Mouse (Mus musculus) lung, adult 2 months (tissue): ENCODE data around the gene Tmprss13.

Experiments used
- CTCF ChIP-seq: fragments of 200-500 bp; IDR thresholded peaks from 2 replicates; pipeline ENCODE4 v1.5.1; 2011; ENCODE audit warnings: mild to moderate bottlenecking, low read length, control low read depth; ENCODE audit not compliant: insufficient read depth
- POLR2A ChIP-seq: fragments of 200-500 bp; IDR thresholded peaks from 2 replicates; pipeline ENCODE4 v1.6.1; 2011; ENCODE audit warnings: low read depth, mild to moderate bottlenecking, control low read depth, low read length, borderline replicate concordance; ENCODE audit errors: extremely low read depth

DNA sequence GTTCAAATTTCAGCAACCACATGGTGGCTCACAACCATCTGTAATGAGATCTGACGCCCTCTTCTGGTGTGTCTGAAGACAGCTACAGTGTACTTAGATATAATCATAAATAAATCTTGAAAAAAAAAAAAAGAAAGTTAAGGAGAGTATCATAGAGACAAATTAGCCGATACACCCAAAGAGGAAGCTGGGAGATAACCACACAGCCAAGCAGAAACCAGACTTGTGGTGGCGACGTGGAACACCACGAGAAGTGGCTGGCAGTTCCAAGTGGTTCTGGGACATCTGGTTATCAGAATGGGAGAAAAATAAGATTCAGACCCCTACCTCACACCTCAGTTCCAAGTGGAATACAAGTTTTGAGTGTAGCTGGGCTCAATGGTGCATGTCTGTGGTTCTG is 67.8 kb downstream of the Tmprss13 start:
- TF ChIP-seq POLR2A (no peak), CTCF (no peak)
